17 mouse cellular contexts compared by ENCODE assay signal in genomic region chr9:116280146-116280545, GRCm38 (mm10).
"Had no signal": no experiment of that assay in that cellular context is flagged by ENCODE, and none has a peak within 500 bp of the region (broad histone marks: within the 10 kb centered on the region; RNA-seq: fewer than 3 reads in every experiment).

No protein-coding gene starts in this region.

- H3K4me1 ChIP-seq: midbrain, embryonic 10.5 days; midbrain, embryonic 12.5 days; neural tube, embryonic 13.5 days; neural tube, embryonic 15.5 days had no signal

- H3K27ac ChIP-seq: liver, embryonic 14.5 days; midbrain, embryonic 10.5 days; midbrain, embryonic 12.5 days; neural tube, embryonic 13.5 days; neural tube, embryonic 15.5 days had no signal

- H3K36me3 ChIP-seq: midbrain, embryonic 10.5 days; midbrain, embryonic 12.5 days; neural tube, embryonic 13.5 days; neural tube, embryonic 15.5 days had no signal

- H3K9me3 ChIP-seq: midbrain, embryonic 10.5 days; midbrain, embryonic 12.5 days; neural tube, embryonic 13.5 days; neural tube, embryonic 15.5 days had no signal

- ATAC-seq: midbrain, embryonic 16.5 days had no signal

- H3K4me2 ChIP-seq: lung, embryonic 14.5 days; midbrain, embryonic 12.5 days; neural tube, embryonic 13.5 days; neural tube, embryonic 15.5 days had no signal

- H3K4me3 ChIP-seq: midbrain, embryonic 10.5 days; midbrain, embryonic 12.5 days; myocyte; neural tube, embryonic 13.5 days; neural tube, embryonic 15.5 days had no signal

- DNase-seq: lung, embryonic 14.5 days; midbrain, embryonic 14.5 days; retina, postnatal 1 day; right cerebral cortex, adult 18-20 months; right cerebral cortex, postnatal 25 days; right cerebral cortex, postnatal 4 days; spleen, adult 18-20 months; thymus, adult 18-20 months; thymus, postnatal 14 days; thymus, postnatal 36 days had no signal

- H3K9ac ChIP-seq: liver, embryonic 14.5 days; lung, embryonic 14.5 days; midbrain, embryonic 12.5 days; neural tube, embryonic 13.5 days; neural tube, embryonic 15.5 days had no signal

- H3K27me3 ChIP-seq: midbrain, embryonic 12.5 days; neural tube, embryonic 13.5 days; neural tube, embryonic 15.5 days had no signal
